Mouse (Mus musculus): ENCODE data around the gene Eno4.

Eno4 gene

GRCm38 (mm10) chr19:58974126-58974525 lies 30.9 kb downstream of the Eno4 start:
- DNase-seq (ENCODE audit: low spot score) = no peak

GRCm38 (mm10) chr19:58975216-58975863 lies 32.1 kb downstream of the Eno4 start:
- no peak for DNase-seq (ENCODE audit: low spot score)

- no peak for DNase-seq (ENCODE audit: low spot score)
Observed at GRCm38 (mm10) chr19:58978401-58979171, 35.4 kb downstream of the Eno4 start.

- no peak for DNase-seq (ENCODE audit: low spot score)
Observed at GRCm38 (mm10) chr19:58979436-58980055, 36.3 kb downstream of the Eno4 start.

- no peak for DNase-seq (ENCODE audit: low spot score)
Observed at GRCm38 (mm10) chr19:58980056-58980440, 36.8 kb downstream of the Eno4 start.

- no peak for DNase-seq (ENCODE audit: low spot score)
Observed at GRCm38 (mm10) chr19:58981571-58981970, 38.3 kb downstream of the Eno4 start.

- DNase-seq (ENCODE audit: low spot score) = no peak
Observed at GRCm38 (mm10) chr19:59002827-59003226, 59.6 kb downstream of the Eno4 start.

GRCm38 (mm10) chr19:59006577-59007340 lies 63.5 kb downstream of the Eno4 start:
- DNase-seq (ENCODE audit: low spot score) = no peak

- DNase-seq (ENCODE audit: low spot score) = no peak
Observed at GRCm38 (mm10) chr19:59010802-59011201, 67.6 kb downstream of the Eno4 start.

All from spleen, adult 12 weeks (tissue).